Mouse (Mus musculus) stomach, postnatal 0 days (tissue): ENCODE data around the gene Apmap. TPM values are rescaled to one million over a fixed set of nuclear protein-coding genes. Genes with fewer than 3 reads are reported as not detected.
"Not testable (repeated sequence)": the region's sequence is repeated elsewhere in the genome, so short reads cannot be mapped to it uniquely, and the experiment has no call there.

ENCODE experiments used
- ATAC-seq: fragments of 200-750 bp; cut with Nextera tagmentation; 2 replicates; pipeline ENCODE4 v1.8.0; 2017; ENCODE audit not compliant: low FRiP score, low TSS enrichment
- DNase-seq: peaks from one replicate; pipeline ENCODE4 v3.0.0-alpha.2; 2016; ENCODE audit warnings: low spot score
- H3K27ac ChIP-seq: fragments of 300-500 bp; sonication (generic); replicated peaks from 2 replicates; pipeline ENCODE4 v1.5.1; 2014; ENCODE audit warnings: mild to moderate bottlenecking, control low read depth
- H3K27me3 ChIP-seq: fragments of 300-500 bp; sonication (generic); 2 replicates; pipeline ENCODE4 v1.6.1; 2014; ENCODE audit warnings: low read length; ENCODE audit not compliant: control insufficient read depth, insufficient read depth
- H3K36me3 ChIP-seq: fragments of 300-500 bp; sonication (generic); 2 replicates; pipeline ENCODE4 v1.6.1; 2014; ENCODE audit warnings: low read length, mixed read lengths; ENCODE audit not compliant: control insufficient read depth, insufficient read depth
- H3K4me1 ChIP-seq: fragments of 300-500 bp; sonication (generic); replicated peaks from 2 replicates; pipeline ENCODE4 v1.6.1; 2014; ENCODE audit warnings: antibody characterized with exemption; ENCODE audit not compliant: control insufficient read depth, insufficient read depth
- H3K4me2 ChIP-seq: fragments of 300-500 bp; sonication (generic); replicated peaks from 2 replicates; pipeline ENCODE4 v1.6.1; 2014; ENCODE audit warnings: low read depth, mild to moderate bottlenecking, control low read depth, moderate library complexity
- H3K4me3 ChIP-seq: fragments of 300-500 bp; sonication (generic); 2 replicates; pipeline ENCODE4 v1.5.1; 2014; ENCODE audit warnings: low read depth, low read length, control low read depth
- H3K9ac ChIP-seq: fragments of 300-500 bp; sonication (generic); 2 replicates; pipeline ENCODE4 v1.6.1; 2014; ENCODE audit warnings: mild to moderate bottlenecking, low read length, control low read depth, mixed read lengths
- H3K9me3 ChIP-seq: fragments of 300-500 bp; sonication (generic); 2 replicates; pipeline ENCODE4 v1.6.1; 2016; ENCODE audit warnings: low read length; ENCODE audit not compliant: control insufficient read depth
- CTCF ChIP-seq: IDR thresholded peaks from 2 replicates; pipeline ENCODE4 v1.5.1; 2016; ENCODE audit warnings: antibody characterized with exemption, low read depth, mild to moderate bottlenecking, moderate library complexity
- EP300 ChIP-seq: optimal IDR thresholded peaks from 2 replicates; pipeline ENCODE3; 2016; ENCODE audit warnings: antibody characterized with exemption
- WGBS: fragments of 180-500 bp; shearing (Covaris S2); extraction: QIAGEN DNeasy Blood & Tissue Kit; methylation state at CpG from one replicate; pipeline ENCODE4 v1.1.7; 2014; 5-methylcytosine and 5-hydroxymethylcytosine counted together
- polyA plus RNA-seq: library from polyadenylated mRNA; unstranded; fragments of >200 nt; fragmentation: Nextera tagmentation; extraction: Ambion mirVana; gene quantifications from 2 replicates; pipeline ENCODE4 v1.2.1, GENCODE M21; 2015

Apmap gene
- polyA plus RNA-seq, 1 experiment from 2014 or later = 30.0 TPM

- Histone ChIP-seq H3K9me3 (no peaks in the 10 kb centered on the region), H3K4me3 (no peak within 1 kb of the TSS), H3K27me3 (no peaks in the 10 kb centered on the region), H3K4me2 (no peak within 1 kb of the TSS), H3K27ac (no peak within 1 kb of the TSS), H3K9ac (no peak within 1 kb of the TSS), H3K4me1 (no peaks in the 10 kb centered on the region), H3K36me3 (no peaks in the 10 kb centered on the region)
- ATAC-seq (no peak), DNase-seq (no peak)
- TF ChIP-seq EP300 (no peak), CTCF (no peak)
- WGBS = 63% methylated on average over 11 of the region's 11 CpGs
Observed at GRCm38 (mm10) chr2:150569847-150570590, 38.3 kb downstream of the Apmap start, which contains the start of gene Cst7. Gene Cst7 (plus strand): TSS chr2:150570415.

GRCm38 (mm10) chr2:150567051-150567450 is 41.3 kb downstream of the Apmap start:
- Histone ChIP-seq H3K9me3 (no peaks in the 10 kb centered on the region), H3K27ac (no peak overlapping the region), H3K9ac (no peak overlapping the region), H3K4me3 (no peak overlapping the region), H3K36me3 (no peaks in the 10 kb centered on the region), H3K4me2 (no peak overlapping the region), H3K4me1 (no peaks in the 10 kb centered on the region), H3K27me3 (no peaks in the 10 kb centered on the region)
- no peak for TF ChIP-seq EP300
- no peak for TF ChIP-seq CTCF
- no peak for DNase-seq
- no peak for ATAC-seq
- 50% methylated on average over 2 of the region's 2 CpGs for WGBS

- Histone ChIP-seq H3K27me3 (no peaks in the 10 kb centered on the region), H3K27ac (no peak overlapping the region), H3K4me1 (no peaks in the 10 kb centered on the region), H3K4me2 (no peak overlapping the region), H3K36me3 (no peaks in the 10 kb centered on the region), H3K4me3 (no peak overlapping the region), H3K9me3 (no peaks in the 10 kb centered on the region), H3K9ac (no peak overlapping the region)
- ATAC-seq (no peak), DNase-seq (no peak)
- TF ChIP-seq CTCF (peak; percentile 72), EP300 (no peak)
- WGBS = 52% methylated on average over 3 of the region's 3 CpGs
Observed at GRCm38 (mm10) chr2:150558568-150558967, 49.8 kb downstream of the Apmap start.

GRCm38 (mm10) chr2:150549576-150549975 is 58.8 kb downstream of the Apmap start:
- not testable (repeated sequence) for ATAC-seq, H3K4me2 ChIP-seq, H3K9me3 ChIP-seq, H3K27me3 ChIP-seq, H3K36me3 ChIP-seq, H3K4me1 ChIP-seq, H3K4me3 ChIP-seq, H3K9ac ChIP-seq, DNase-seq, H3K27ac ChIP-seq
- WGBS = 78% methylated on average over 10 of the region's 10 CpGs

Other genes starting within 250 kb of the Apmap start
- 2.4 and 2.5 TPM in 2 replicates for gene 3300002I08Rik, start 245.8 kb downstream of the Apmap start, polyA plus RNA-seq
- gene Zfp442, start 157.1 kb downstream of the Apmap start, polyA plus RNA-seq = 2.1 TPM in 2 replicates
- gene Zfp345, start 123.5 kb downstream of the Apmap start, polyA plus RNA-seq = 0.07 TPM in 1 of 2 replicates, not detected in the other
- gene Cst7, start 38.2 kb downstream of the Apmap start, polyA plus RNA-seq = 0.23 and 0.29 TPM in 2 replicates
- gene Acss1, start 59.9 kb upstream of the Apmap start, polyA plus RNA-seq = 28.2 and 35.7 TPM in 2 replicates
- gene Vsx1, start 80.8 kb upstream of the Apmap start, polyA plus RNA-seq = not detected in 2 replicates
- 23.5 and 24.2 TPM in 2 replicates for gene Entpd6, start 140.5 kb upstream of the Apmap start, polyA plus RNA-seq
- 109 and 115 TPM in 2 replicates for gene Pygb, start 178.2 kb upstream of the Apmap start, polyA plus RNA-seq